Mouse (Mus musculus): ENCODE measurements around the gene Aco1. TPM values are rescaled to one million over a fixed set of nuclear protein-coding genes. Genes with fewer than 3 reads are reported as not detected.

Aco1 gene
- polyA plus RNA-seq, 2 experiments: 41.9 to 46.8 TPM

DNA sequence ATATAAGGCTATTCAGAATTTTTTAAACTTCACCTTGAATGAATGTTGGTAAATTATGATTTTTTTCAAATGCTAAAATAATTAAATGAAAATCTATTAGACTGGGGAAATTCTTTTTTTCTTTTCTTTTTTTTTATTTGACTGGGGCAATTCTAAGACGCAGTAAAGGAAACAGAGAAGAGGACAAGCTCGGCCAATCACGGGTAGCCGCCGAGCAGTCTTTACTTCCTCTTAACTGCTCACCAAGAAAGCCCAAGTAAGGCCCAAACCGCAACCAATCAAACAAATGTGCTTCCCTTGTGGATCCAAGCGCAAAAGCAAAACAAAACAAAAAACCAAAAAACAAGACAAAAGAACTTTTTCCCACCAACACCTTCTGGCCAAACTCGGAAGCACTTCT is 101.2 kb downstream of the Aco1 start:
- Histone ChIP-seq H3K27ac (replicated peaks; ENCODE audit: low read depth, low read length) (no peak overlapping the region), H3K4me1 (ENCODE audit: control insufficient read depth, insufficient read depth, low read length) (no peaks in the 10 kb centered on the region), H3K4me2 (replicated peaks; ENCODE audit: low read depth, low read length, severe bottlenecking) (no peak overlapping the region), H3K4me3 (replicated peaks; ENCODE audit: low read length) (no peak overlapping the region), H3K27me3 (ENCODE audit: control insufficient read depth, insufficient read depth, low read length) (no peaks in the 10 kb centered on the region), H3K36me3 (ENCODE audit: control insufficient read depth, insufficient read depth, low read length) (no peaks in the 10 kb centered on the region), H3K9ac (ENCODE audit: low read depth, low read length, severe bottlenecking) (no peak overlapping the region), H3K9me3 (ENCODE audit: control insufficient read depth, low read length) (no peaks in the 10 kb centered on the region)
- 80% methylated on average over 8 of the region's 8 CpGs for WGBS
- no peak for DNase-seq (ENCODE audit: low spot score)
- ATAC-seq (ENCODE audit: low FRiP score, low read depth): no peak
- no peak for TF ChIP-seq POLR2A (IDR thresholded peaks at IDR 0.05; ENCODE audit: borderline replicate concordance, extremely low read depth, insufficient read depth, insufficient read length)

Other genes starting within 250 kb of the Aco1 start
- gene Ddx58, start 96.7 kb downstream of the Aco1 start, polyA plus RNA-seq (2012; rRNA removed): 10.3 TPM in 2 replicates
- gene Ddx58, start 96.7 kb downstream of the Aco1 start, polyA plus RNA-seq (2014; fragmentation: Nextera tagmentation; extraction: Ambion mirVana): 10.7 and 11.0 TPM in 2 replicates
- gene Smim27, start 126.5 kb downstream of the Aco1 start, polyA plus RNA-seq (2012; rRNA removed): 10.5 and 12.0 TPM in 2 replicates
- gene Smim27, start 126.5 kb downstream of the Aco1 start, polyA plus RNA-seq (2014; fragmentation: Nextera tagmentation; extraction: Ambion mirVana): 36.4 and 42.7 TPM in 2 replicates
- gene Topors, start 126.8 kb downstream of the Aco1 start, polyA plus RNA-seq (2012; rRNA removed): 16.3 and 20.2 TPM in 2 replicates
- 43.4 and 48.0 TPM in 2 replicates for gene Topors, start 126.8 kb downstream of the Aco1 start, polyA plus RNA-seq (2014; fragmentation: Nextera tagmentation; extraction: Ambion mirVana)
- 117 and 134 TPM in 2 replicates for gene Ndufb6, start 136.3 kb downstream of the Aco1 start, polyA plus RNA-seq (2012; rRNA removed)
- 270 and 287 TPM in 2 replicates for gene Ndufb6, start 136.3 kb downstream of the Aco1 start, polyA plus RNA-seq (2014; fragmentation: Nextera tagmentation; extraction: Ambion mirVana)

Data from limb, embryonic 14.5 days (tissue).